In genomic region chr1:90750169-90750568, GRCm38 (mm10) we compare ENCODE assay signal across 9 mouse cellular contexts.
DNase-seq lines count a peak whose midpoint lies in the region; ATAC-seq lines count a peak whose summit lies in the region.
"Had no signal": no experiment of that assay in that cellular context is flagged by ENCODE, and none has a peak within 500 bp of the region (broad histone marks: within the 10 kb centered on the region; RNA-seq: fewer than 3 reads in every experiment).

No protein-coding gene starts in this region.

- peak; percentile 15 for DNase-seq in urinary bladder, postnatal 25 days (ENCODE audit: low spot score)
- DNase-seq in urinary bladder, postnatal 4 days (ENCODE audit: low spot score in 2 of 2), result no peak
- peak; percentile 43 for DNase-seq in gastrocnemius, postnatal 10 days
- DNase-seq in kidney, postnatal 4 days, result peak; percentile 54 to 67
- DNase-seq in ovary, postnatal 14 days (ENCODE audit: low spot score), result no peak
- DNase-seq: adrenal gland, adult 2 months; thymus, adult 18-20 months had no signal

- no peak for ATAC-seq in CD4-positive, CD25-positive, alpha-beta regulatory T cell, adult 4 months
- no peak for ATAC-seq in monocyte, adult 5-6 weeks (replicated peaks; ENCODE audit: insufficient number of reproducible peaks, low FRiP score, low TSS enrichment, poor library complexity, severe bottlenecking)

Comparison
In these comparisons a context has a peak if more than half of its experiments do, and no peak if none do; other contexts are left out.
1. DNase-seq: peak in urinary bladder, postnatal 25 days (single experiment), gastrocnemius, postnatal 10 days (single experiment) and kidney, postnatal 4 days (2 of 2); none in urinary bladder, postnatal 4 days (0 of 2) and ovary, postnatal 14 days (single experiment).